Mouse (Mus musculus) thymus, postnatal 36 days (tissue): ENCODE data around the gene Ttll8.

Experiments used
- DNase-seq, 2 experiments: peaks; one replicate each; pipeline ENCODE4 v3.0.0; 2022; ENCODE audit warnings: mixed read lengths in 2 of 2

The Ttll8 gene

GRCm38 (mm10) chr15:88954368-88955072 is at the start of gene Ttll8:
TSS of gene Ttll8 (minus strand) at chr15:88954418.
- DNase-seq: no peak

GRCm38 (mm10) chr15:89001245-89001644 is 47.0 kb upstream of the Ttll8 start:
- no peak for DNase-seq

GRCm38 (mm10) chr15:89000367-89000766 is 46.1 kb upstream of the Ttll8 start:
- no peak for DNase-seq

- DNase-seq: no peak
These were observed 44.9 kb upstream of the Ttll8 start for GRCm38 (mm10) chr15:88999124-88999523.

GRCm38 (mm10) chr15:88998636-88999035 is 44.4 kb upstream of the Ttll8 start:
- no peak for DNase-seq

GRCm38 (mm10) chr15:88989236-88989635 is 35.0 kb upstream of the Ttll8 start:
- no peak for DNase-seq

GRCm38 (mm10) chr15:88982534-88983079 is 28.4 kb upstream of the Ttll8 start, which contains the start of gene Mov10l1:
TSS of gene Mov10l1 (plus strand) at chr15:88982909.
- peak in 1 of 2 experiments; percentile 4 for DNase-seq

- no peak for DNase-seq
These were observed 24.9 kb upstream of the Ttll8 start for GRCm38 (mm10) chr15:88979138-88979446.

GRCm38 (mm10) chr15:88978281-88979137 is 24.3 kb upstream of the Ttll8 start, which contains the start of gene Mlc1:
TSS of gene Mlc1 (minus strand) at chr15:88979007.
- no peak for DNase-seq

- no peak for DNase-seq
These were observed 18.1 kb upstream of the Ttll8 start for GRCm38 (mm10) chr15:88972300-88972699.

GRCm38 (mm10) chr15:88964070-88964578 is 9.9 kb upstream of the Ttll8 start:
- no peak for DNase-seq

GRCm38 (mm10) chr15:88957522-88957921 is 3.3 kb upstream of the Ttll8 start:
- DNase-seq: no peak

GRCm38 (mm10) chr15:88955342-88955741 is 1.1 kb upstream of the Ttll8 start:
- no peak for DNase-seq

- DNase-seq: no peak
These were observed 3.0 kb downstream of the Ttll8 start for GRCm38 (mm10) chr15:88951246-88951645.

- no peak for DNase-seq
These were observed 7.4 kb downstream of the Ttll8 start for GRCm38 (mm10) chr15:88946851-88947250.

GRCm38 (mm10) chr15:88943896-88944551 is 10.2 kb downstream of the Ttll8 start:
- no peak for DNase-seq

- DNase-seq: no peak
These were observed 11.4 kb downstream of the Ttll8 start for GRCm38 (mm10) chr15:88942783-88943182.

- DNase-seq: no peak
These were observed 16.9 kb downstream of the Ttll8 start for GRCm38 (mm10) chr15:88937291-88937650.

- no peak for DNase-seq
These were observed 17.5 kb downstream of the Ttll8 start for GRCm38 (mm10) chr15:88936619-88937290.

- DNase-seq: no peak
These were observed 20.1 kb downstream of the Ttll8 start for GRCm38 (mm10) chr15:88934141-88934540.

GRCm38 (mm10) chr15:88932667-88933066 is 21.6 kb downstream of the Ttll8 start:
- DNase-seq: no peak

GRCm38 (mm10) chr15:88921992-88922310 is 32.3 kb downstream of the Ttll8 start:
- DNase-seq: no peak
